Mouse (Mus musculus): ENCODE data around the gene Ddhd1.

Ddhd1 gene

GRCm38 (mm10) chr14:45657641-45658611 is at the start of gene Ddhd1:
TSS of gene Ddhd1 (minus strand) at chr14:45658143.
- no peak; the same call in 1 of the 2 replicates for TF ChIP-seq GATA4 (IDR thresholded peaks at IDR 0.05; ENCODE audit: insufficient replicate concordance, low read length)

DNA sequence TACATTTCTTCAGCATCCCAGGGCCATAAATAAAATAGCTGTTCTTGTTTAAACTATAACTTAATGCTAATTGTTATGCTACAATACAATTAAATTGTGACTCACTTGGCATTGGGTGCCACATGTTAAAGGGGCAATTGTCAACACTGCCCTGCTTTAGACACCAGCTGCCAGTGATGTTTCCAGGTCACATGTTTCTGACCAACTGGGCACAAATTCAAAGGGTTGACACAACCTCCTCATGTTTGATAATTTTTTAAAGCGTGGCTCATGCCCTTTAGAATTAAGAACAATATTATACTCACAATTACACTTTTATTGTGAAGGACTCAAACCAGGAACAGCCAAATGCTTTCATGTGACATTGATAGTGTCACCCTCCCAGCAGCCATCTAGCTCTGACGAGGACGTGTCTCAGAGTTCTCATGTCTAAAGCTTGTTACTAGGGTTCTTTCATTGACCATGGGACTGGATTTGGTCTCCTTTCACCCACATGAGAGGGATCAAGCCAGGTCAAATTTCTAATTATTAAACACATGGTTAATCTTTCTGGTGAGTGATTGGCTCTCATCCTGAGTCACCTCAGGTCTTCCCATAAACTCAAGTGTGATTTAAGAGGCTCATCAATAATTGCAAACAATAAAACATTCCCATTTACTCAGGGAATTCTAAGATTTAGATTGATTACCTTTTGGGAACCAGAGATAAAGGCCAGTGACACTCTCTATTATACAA is 49.4 kb upstream of the Ddhd1 start:
- no peak for TF ChIP-seq GATA4 (IDR thresholded peaks at IDR 0.05; ENCODE audit: insufficient replicate concordance, low read length)

- TF ChIP-seq GATA4 (IDR thresholded peaks at IDR 0.05; ENCODE audit: insufficient replicate concordance, low read length), result peak; percentile 91
Observed at GRCm38 (mm10) chr14:45700031-45700572, 42.2 kb upstream of the Ddhd1 start.

GRCm38 (mm10) chr14:45698867-45699266 is 40.9 kb upstream of the Ddhd1 start:
- no peak for TF ChIP-seq GATA4 (IDR thresholded peaks at IDR 0.05; ENCODE audit: insufficient replicate concordance, low read length)

DNA sequence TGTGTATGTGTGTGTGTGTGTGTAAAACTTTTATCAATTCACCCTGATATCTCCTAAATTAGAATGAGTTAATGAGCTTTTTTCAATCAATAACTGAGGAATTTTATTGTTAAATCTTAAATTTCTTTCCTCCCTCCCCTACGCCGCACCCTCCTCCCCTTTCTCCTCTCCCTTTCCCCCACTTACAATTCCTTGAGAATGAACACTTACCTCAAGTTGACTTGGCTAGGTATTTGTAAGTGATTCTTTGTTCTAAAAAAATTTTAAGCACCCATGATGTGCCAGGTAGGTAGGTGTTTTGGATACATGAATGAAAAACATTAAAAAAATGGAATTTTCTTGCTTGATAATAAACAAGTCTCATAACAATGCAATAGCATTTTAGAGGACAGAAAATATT is 38.2 kb upstream of the Ddhd1 start:
- no peak for TF ChIP-seq GATA4 (IDR thresholded peaks at IDR 0.05; ENCODE audit: insufficient replicate concordance, low read length)

- no peak for TF ChIP-seq GATA4 (IDR thresholded peaks at IDR 0.05; ENCODE audit: insufficient replicate concordance, low read length)
Observed at GRCm38 (mm10) chr14:45693891-45694290, 35.9 kb upstream of the Ddhd1 start.

GRCm38 (mm10) chr14:45690520-45691246 is 32.7 kb upstream of the Ddhd1 start:
- TF ChIP-seq GATA4 (IDR thresholded peaks at IDR 0.05; ENCODE audit: insufficient replicate concordance, low read length), result no peak

- TF ChIP-seq GATA4 (IDR thresholded peaks at IDR 0.05; ENCODE audit: insufficient replicate concordance, low read length), result no peak
Observed at GRCm38 (mm10) chr14:45685313-45685712, 27.4 kb upstream of the Ddhd1 start.

DNA sequence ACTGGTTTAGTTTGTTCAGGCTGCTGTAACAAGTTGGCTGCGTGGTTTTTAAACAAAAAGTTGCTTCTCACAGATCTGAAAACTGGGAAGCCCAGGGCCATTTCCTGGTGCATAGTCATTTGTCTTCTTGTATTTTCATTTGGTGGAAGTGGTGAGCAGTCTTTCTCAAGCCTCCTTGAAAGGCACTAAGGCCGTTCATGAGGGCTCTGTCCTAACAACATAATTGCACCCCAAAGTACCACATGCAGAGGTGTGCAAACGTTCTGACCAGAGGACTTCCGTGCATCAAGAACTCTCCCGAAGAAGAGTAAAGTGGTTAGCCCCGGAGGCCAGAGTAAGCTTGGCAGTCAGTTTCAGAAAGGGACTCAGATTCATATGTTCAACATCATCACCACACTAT is 18.8 kb upstream of the Ddhd1 start:
- no peak for TF ChIP-seq GATA4 (IDR thresholded peaks at IDR 0.05; ENCODE audit: insufficient replicate concordance, low read length)

DNA sequence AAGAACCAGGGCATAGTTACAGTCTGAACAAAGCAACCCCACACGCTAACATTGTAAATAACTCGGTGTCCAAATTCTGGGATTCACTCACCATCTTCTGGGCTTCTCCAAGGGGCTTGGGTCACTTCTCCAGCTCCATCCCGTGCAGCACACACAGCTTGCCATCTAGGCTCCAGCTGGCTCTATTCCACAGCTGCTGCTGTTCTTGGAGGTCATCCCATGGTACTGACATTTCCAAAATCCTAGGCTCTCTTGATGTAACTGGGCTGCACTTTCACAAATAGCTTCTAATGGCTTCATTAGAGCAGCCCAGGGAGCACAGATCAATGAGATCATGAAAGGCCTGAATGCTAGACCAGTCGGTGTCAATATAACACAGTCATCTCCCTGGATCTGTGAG is 10.4 kb upstream of the Ddhd1 start:
- TF ChIP-seq GATA4 (IDR thresholded peaks at IDR 0.05; ENCODE audit: insufficient replicate concordance, low read length), result no peak

DNA sequence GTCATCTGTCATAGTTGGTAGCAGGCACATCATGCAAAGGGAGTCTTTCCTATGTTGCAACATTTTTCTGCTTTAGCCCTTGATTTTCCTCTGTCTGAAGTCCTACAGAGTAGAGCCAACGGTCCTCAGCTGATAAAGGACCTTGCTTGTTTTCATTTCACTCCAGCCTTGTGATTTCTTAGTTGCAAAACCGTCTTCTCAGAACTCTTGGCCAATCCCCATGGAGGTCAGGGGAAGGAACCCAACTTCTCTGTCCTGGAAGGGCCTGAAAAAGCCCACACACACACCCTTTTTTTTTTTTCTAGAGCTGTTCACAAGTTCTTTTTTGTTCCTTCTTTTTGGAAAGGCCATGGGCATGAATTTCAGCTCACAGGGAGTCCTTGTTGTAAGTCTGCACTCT is 9.3 kb upstream of the Ddhd1 start:
- TF ChIP-seq GATA4 (IDR thresholded peaks at IDR 0.05; ENCODE audit: insufficient replicate concordance, low read length), result no peak

GRCm38 (mm10) chr14:45661575-45661974 is 3.6 kb upstream of the Ddhd1 start:
- TF ChIP-seq GATA4 (IDR thresholded peaks at IDR 0.05; ENCODE audit: insufficient replicate concordance, low read length), result no peak

DNA sequence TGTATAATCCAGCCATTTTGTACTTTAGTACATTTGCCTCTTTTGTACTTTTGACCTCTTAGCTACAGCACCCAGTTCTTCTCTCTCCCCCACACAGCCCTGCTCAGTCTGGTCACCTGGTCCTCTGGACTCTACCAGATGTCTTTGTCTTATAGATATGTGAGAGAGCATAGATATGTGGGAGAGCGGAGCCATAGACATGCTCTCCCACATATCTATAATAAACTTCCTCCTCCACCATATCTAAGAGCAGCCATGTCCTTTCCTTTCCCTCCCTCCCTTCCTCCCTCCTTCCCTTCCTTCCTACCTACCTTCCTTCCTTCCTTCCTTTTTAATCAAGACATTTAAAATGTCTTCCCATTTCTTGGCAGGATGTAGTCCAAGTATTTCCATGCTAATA is 2.4 kb upstream of the Ddhd1 start:
- TF ChIP-seq GATA4 (IDR thresholded peaks at IDR 0.05; ENCODE audit: insufficient replicate concordance, low read length), result no peak

DNA sequence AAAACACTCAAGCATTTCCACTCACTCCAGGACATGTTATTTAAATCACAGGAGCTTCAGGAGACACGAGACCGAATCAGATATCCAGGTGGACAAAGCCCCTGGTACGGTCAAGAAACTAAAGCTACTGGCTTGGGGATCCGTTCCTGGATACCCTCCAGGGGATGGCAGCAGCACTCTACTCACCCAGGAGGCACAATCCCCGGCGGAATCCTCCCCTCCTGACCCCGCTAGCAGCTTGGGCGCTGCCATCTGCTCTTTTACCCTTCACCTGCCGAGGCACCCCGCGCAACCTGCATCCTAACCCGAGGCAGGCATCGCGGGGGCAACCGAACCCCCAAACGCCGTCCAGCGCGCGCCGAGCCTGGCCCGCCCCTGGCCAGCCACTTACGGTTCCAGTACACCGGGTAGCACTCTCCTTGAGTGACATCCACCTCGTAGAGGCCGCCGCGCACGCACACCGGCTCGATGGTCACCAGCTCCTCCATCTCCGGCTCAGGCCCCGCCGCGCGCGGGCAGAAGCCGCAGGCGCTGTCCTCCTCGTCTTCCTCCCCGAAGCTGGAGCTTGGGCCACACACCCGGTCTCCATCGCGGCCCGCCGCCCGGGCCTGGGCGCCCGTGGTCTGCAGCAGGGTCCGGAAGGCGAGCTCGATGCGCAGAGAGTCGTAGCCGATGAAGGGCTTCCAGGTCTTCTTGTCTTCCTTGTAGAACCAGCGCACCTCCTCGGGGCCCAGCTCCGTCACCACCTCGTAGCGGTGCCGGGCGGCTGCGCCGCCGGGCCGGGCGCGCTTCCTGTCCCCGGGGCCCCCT is 907 bp downstream of the Ddhd1 start:
- no peak for TF ChIP-seq GATA4 (IDR thresholded peaks at IDR 0.05; ENCODE audit: insufficient replicate concordance, low read length)
